Mouse (Mus musculus) olfactory bulb, adult 2 months (tissue): ENCODE data around the gene Mdh1. TPM values are rescaled to one million over a fixed set of nuclear protein-coding genes. Genes with fewer than 3 reads are reported as not detected.
"Not testable (repeated sequence)": the region's sequence is repeated elsewhere in the genome, so short reads cannot be mapped to it uniquely, and the experiment has no call there.

Experiments
- H3K27ac ChIP-seq: fragments of 200-500 bp; 2 replicates; pipeline ENCODE4 v1.5.1; 2012; ENCODE audit warnings: low read depth, low read length; ENCODE audit not compliant: insufficient read depth
- H3K4me1 ChIP-seq: fragments of 200-500 bp; 2 replicates; pipeline ENCODE4 v1.6.1; 2012; ENCODE audit warnings: low read length; ENCODE audit not compliant: control insufficient read depth, insufficient read depth
- H3K4me3 ChIP-seq: fragments of 200-500 bp; 2 replicates; pipeline ENCODE4 v1.5.1; 2012; ENCODE audit warnings: mild to moderate bottlenecking, low read depth, low read length, moderate library complexity; ENCODE audit not compliant: insufficient read depth
- CTCF ChIP-seq: fragments of 200-500 bp; IDR thresholded peaks from 2 replicates; pipeline ENCODE4 v1.5.1; 2012; ENCODE audit warnings: low read depth, mild to moderate bottlenecking, low read length, moderate library complexity; ENCODE audit not compliant: insufficient read depth
- POLR2A ChIP-seq: fragments of 200-500 bp; IDR thresholded peaks from 2 replicates; pipeline ENCODE4 v1.6.1; 2012; ENCODE audit warnings: mild to moderate bottlenecking, low read depth, low read length, moderate library complexity; ENCODE audit not compliant: insufficient read depth
- WGBS: fragments of 180-500 bp; shearing (Covaris S2); methylation state at CpG from one replicate; pipeline ENCODE4 v1.1.7; 2018; 5-methylcytosine and 5-hydroxymethylcytosine counted together
- polyA plus RNA-seq: library from polyadenylated mRNA; stranded (reverse); fragments of >200 nt; gene quantifications from 2 replicates; pipeline ENCODE4 v1.2.4, GENCODE M21; 2012; ENCODE audit warnings: low replicate concordance; ENCODE audit not compliant: missing spikeins, insufficient read depth, insufficient read length

The Mdh1 gene
- polyA plus RNA-seq, 1 experiment: 193 TPM

GRCm38 (mm10) chr11:21517726-21518125, 54.4 kb downstream of the Mdh1 start:
- TF ChIP-seq POLR2A (no peak), CTCF (no peak)
- Histone ChIP-seq H3K4me3 (no peak overlapping the region), H3K27ac (no peak overlapping the region), H3K4me1 (no peaks in the 10 kb centered on the region)
- 94% methylated on average over 9 of the region's 9 CpGs for WGBS

- WGBS: 98% methylated on average over 1 of the region's 1 CpGs
- not testable (repeated sequence) for H3K27ac ChIP-seq, H3K4me1 ChIP-seq, H3K4me3 ChIP-seq
Measured at GRCm38 (mm10) chr11:21516396-21516795, 55.8 kb downstream of the Mdh1 start.

DNA sequence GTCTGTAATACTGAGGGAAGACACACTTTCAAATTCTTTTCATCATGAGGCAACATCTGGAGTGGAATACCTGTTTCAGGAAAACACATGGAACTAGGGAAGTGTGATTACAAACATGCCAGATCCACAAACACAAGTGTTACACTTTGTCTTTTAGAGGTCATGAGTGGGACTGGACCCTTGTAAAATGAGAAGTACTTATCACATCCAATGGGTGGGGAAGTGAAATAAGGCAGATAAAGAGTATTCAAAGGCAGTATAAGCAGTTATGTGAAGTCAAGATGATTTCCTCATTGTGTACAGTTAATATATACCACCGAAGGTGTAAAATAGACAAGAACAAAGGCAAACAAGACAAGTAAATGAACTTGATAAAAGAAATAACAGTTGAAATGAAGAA, 61.6 kb downstream of the Mdh1 start:
- H3K4me3 ChIP-seq, H3K4me1 ChIP-seq, H3K27ac ChIP-seq: not testable (repeated sequence)
- 91% methylated on average over 1 of the region's 1 CpGs for WGBS

GRCm38 (mm10) chr11:21508713-21509112, 63.5 kb downstream of the Mdh1 start:
- not testable (repeated sequence) for H3K27ac ChIP-seq, H3K4me1 ChIP-seq, H3K4me3 ChIP-seq
- 71% methylated on average over 1 of the region's 1 CpGs for WGBS

GRCm38 (mm10) chr11:21507073-21507472, 65.1 kb downstream of the Mdh1 start:
- 86% methylated on average over 5 of the region's 5 CpGs for WGBS
- not testable (repeated sequence) for H3K4me1 ChIP-seq, H3K27ac ChIP-seq, H3K4me3 ChIP-seq

Other genes with a start within 250 kb of the Mdh1 start
- not detected in 2 replicates for gene Ugp2, start 201.2 kb downstream of the Mdh1 start, polyA plus RNA-seq
- not detected in 2 replicates for gene Wdpcp, start 132 bp downstream of the Mdh1 start, polyA plus RNA-seq